Comparison of ENCODE assay signal across 8 mouse cellular contexts in genomic region chr8:79711064-79711961, GRCm38 (mm10). TPM values are rescaled to one million over a fixed set of nuclear protein-coding genes. Genes with fewer than 3 reads are reported as not detected.
A peak's percentile ranks its signal among the peaks of the same experiment; 100 is the strongest.
DNase-seq lines count a peak whose midpoint lies in the region; ATAC-seq lines count a peak whose summit lies in the region.

TSS of gene Abce1 (minus strand) at chr8:79711740.
TSS of gene Anapc10 (plus strand) at chr8:79711820.

- peak; percentile 96 for ATAC-seq in inflammation-experienced regulatory T-cells, adult 6 months
- ATAC-seq in megakaryocyte-erythroid progenitor cell, adult 5-6 weeks (replicated peaks; ENCODE audit: low FRiP score, low TSS enrichment, poor library complexity, severe bottlenecking), result peak; percentile 97

- DNase-seq in adrenal gland, adult (ENCODE audit: inconsistent age in 2 of 2, low spot score in 1 of 2), result peak; percentile 98 to 99
- peak; percentile 99 for DNase-seq in embryo, embryonic 10.5 days (ENCODE audit: low spot score)
- peak; percentile 99 for DNase-seq in gastrocnemius, postnatal 14 days
- peak; percentile 98 to 99 for DNase-seq in left cerebral cortex, postnatal 10 days (ENCODE audit: extremely low spot score in 1 of 2, low spot score in 2 of 2)
- DNase-seq in right cerebral cortex, postnatal 25 days, result peak; percentile 98
- peak; percentile 94 to 99 for DNase-seq in urinary bladder, postnatal 4 days (ENCODE audit: low spot score in 2 of 2)

- intact Hi-C loops in gastrocnemius, postnatal 14 days (cut with DNase I; ENCODE audit: low total_unique reads), result no loop called here
- intact Hi-C loops in left cerebral cortex, postnatal 10 days (cut with DNase I), result no loop called here

RNA-seq across cellular contexts. Expression of gene Abce1, which starts in this region (rescaled TPM):
- 10 to 100 TPM; 43.0 to 48.6 TPM for total RNA-seq in gastrocnemius, postnatal 14 days (2021)
- polyA plus RNA-seq in inflammation-experienced regulatory T-cells, adult 6 months (2017; shearing (Covaris generic)), result 10 to 100 TPM; 75.1 to 86.3 (median 85.4) TPM
- 10 to 100 TPM; 82.0 to 83.0 TPM for total RNA-seq in left cerebral cortex, postnatal 10 days (2021)
- total RNA-seq in megakaryocyte-erythroid progenitor cell, adult 5-6 weeks (2014; fragmentation: Nextera tagmentation), result 221 and 233 TPM in 2 replicates
- 334 and 335 TPM in 2 replicates for total RNA-seq in megakaryocyte-erythroid progenitor cell, adult 5-6 weeks (2017)

RNA-seq across cellular contexts. Expression of gene Anapc10, which starts in this region (rescaled TPM):
- 1 to 10 TPM; 3.7 to 4.4 TPM for total RNA-seq in gastrocnemius, postnatal 14 days (2021)
- polyA plus RNA-seq in inflammation-experienced regulatory T-cells, adult 6 months (2017; shearing (Covaris generic)), result 10 to 100 TPM; 23.2 to 36.1 (median 27.5) TPM
- total RNA-seq in left cerebral cortex, postnatal 10 days (2021), result 10 to 100 TPM; 10.1 to 11.8 TPM
- total RNA-seq in megakaryocyte-erythroid progenitor cell, adult 5-6 weeks (2014; fragmentation: Nextera tagmentation), result 7.3 and 33.3 TPM in 2 replicates
- 13.2 TPM in 2 replicates for total RNA-seq in megakaryocyte-erythroid progenitor cell, adult 5-6 weeks (2017)

Comparison
In these comparisons a context has a peak if more than half of its experiments do, and no peak if none do; other contexts are left out.
1. Peak in every context shown above with its lines: DNase-seq and ATAC-seq.